In the genomic region with DNA sequence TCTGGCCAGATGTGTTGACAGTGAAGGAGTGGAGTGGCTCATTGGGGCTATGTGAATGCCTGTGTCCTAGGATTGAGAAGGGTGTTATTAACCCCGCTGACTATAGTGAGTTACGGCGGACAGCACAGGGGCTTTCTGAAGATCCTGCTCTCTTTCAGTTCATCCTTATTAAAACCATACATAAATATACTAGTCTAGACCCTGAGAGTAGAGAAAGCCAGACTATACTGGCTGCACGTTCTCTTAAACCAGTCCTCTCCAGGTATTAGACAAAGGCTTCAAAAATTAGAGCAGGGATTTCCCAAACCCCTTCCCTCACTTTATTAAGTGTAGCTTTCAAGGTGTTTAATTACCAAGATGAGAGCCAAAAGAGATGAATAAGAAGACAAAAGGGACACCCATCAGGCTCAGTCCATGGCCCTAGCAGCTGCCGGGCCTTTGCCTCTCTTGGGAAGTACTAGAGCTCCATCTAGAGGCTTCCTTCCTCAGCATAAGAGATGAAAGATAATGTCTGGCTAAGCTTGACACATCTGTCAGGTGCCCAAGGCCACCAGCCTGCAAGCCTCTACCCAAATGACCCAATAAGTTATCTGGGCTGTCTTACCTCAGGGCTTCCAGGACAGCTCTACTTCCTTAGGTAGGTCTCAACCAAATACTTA, we compare ENCODE assay signal across 8 mouse cellular contexts. TPM values are rescaled to one million over a fixed set of nuclear protein-coding genes. Genes with fewer than 3 reads are reported as not detected.
DNase-seq lines count a peak whose midpoint lies in the region; ATAC-seq and TF ChIP-seq lines count a peak whose summit lies in the region.

No protein-coding gene starts in this region.

- peaks cover 4% of the 10 kb centered on the region; the same call in 1 of the 2 replicates for H3K4me1 ChIP-seq in forebrain, embryonic 12.5 days
- H3K4me1 ChIP-seq in intestine, postnatal 0 days (replicated peaks; ENCODE audit: control insufficient read depth, insufficient read depth, low read length) = no peaks in the 10 kb centered on the region
- H3K4me1 ChIP-seq in midbrain, embryonic 13.5 days (replicated peaks) = no peaks in the 10 kb centered on the region

- DNase-seq in cerebellum, postnatal 10 days = peak; percentile 73 to 85
- no peak for DNase-seq in cerebellum, adult 11-12 months
- peak; percentile 48 for DNase-seq in adrenal gland, adult 2 months
- DNase-seq in left cerebral cortex, postnatal 14 days (ENCODE audit: low spot score in 2 of 2) = peak; percentile 53 to 72
- peak; percentile 17 for DNase-seq in telencephalon, adult 2 months (ENCODE audit: low read depth, low spot score)

- H3K4me3 ChIP-seq in forebrain, embryonic 12.5 days (replicated peaks) = no peak overlapping the region
- no peak overlapping the region for H3K4me3 ChIP-seq in intestine, postnatal 0 days (ENCODE audit: low read depth, low read length)
- no peak overlapping the region for H3K4me3 ChIP-seq in midbrain, embryonic 13.5 days (replicated peaks)

- H3K4me2 ChIP-seq in forebrain, embryonic 12.5 days = no peak overlapping the region
- no peak overlapping the region for H3K4me2 ChIP-seq in intestine, postnatal 0 days (replicated peaks; ENCODE audit: low read depth)
- no peak overlapping the region for H3K4me2 ChIP-seq in midbrain, embryonic 13.5 days (replicated peaks)

- WGBS in forebrain, embryonic 12.5 days = 53% methylated on average over 5 of the region's 5 CpGs
- WGBS in intestine, postnatal 0 days = 66% methylated on average over 5 of the region's 5 CpGs
- WGBS in midbrain, embryonic 13.5 days = 61% methylated on average over 5 of the region's 5 CpGs

- no peaks in the 10 kb centered on the region for H3K9me3 ChIP-seq in forebrain, embryonic 12.5 days
- no peaks in the 10 kb centered on the region for H3K9me3 ChIP-seq in intestine, postnatal 0 days (ENCODE audit: control insufficient read depth)
- H3K9me3 ChIP-seq in midbrain, embryonic 13.5 days = no peaks in the 10 kb centered on the region

- peak; percentile 89 for TF ChIP-seq CTCF in intestine, postnatal 0 days (IDR thresholded peaks at IDR 0.05; ENCODE audit: low read depth)

- intact Hi-C loops in left cerebral cortex, postnatal 14 days (cut with DNase I) = loop anchor here (1.0 to 10.0 kb wide), 2 partner anchors 83 to 207 kb away; no protein-coding TSS in a partner anchor

- no peak overlapping the region for H3K9ac ChIP-seq in forebrain, embryonic 12.5 days
- no peak overlapping the region for H3K9ac ChIP-seq in intestine, postnatal 0 days (ENCODE audit: low read depth, low read length)
- no peak overlapping the region for H3K9ac ChIP-seq in midbrain, embryonic 13.5 days (replicated peaks)

- 0 out of 2 replicates have a peak, but pooled peaks cover 2% of the 10 kb centered on the region for H3K27me3 ChIP-seq in forebrain, embryonic 12.5 days
- no peaks in the 10 kb centered on the region for H3K27me3 ChIP-seq in intestine, postnatal 0 days (replicated peaks; ENCODE audit: control insufficient read depth, insufficient read depth, low read length)
- H3K27me3 ChIP-seq in midbrain, embryonic 13.5 days = no peaks in the 10 kb centered on the region

- ATAC-seq in forebrain, embryonic 12.5 days (ENCODE audit: low FRiP score) = peak; percentile 68; the same call in 1 of the 2 replicates
- ATAC-seq in intestine, postnatal 0 days = no peak
- peak; percentile 85 for ATAC-seq in midbrain, embryonic 13.5 days

- no peaks in the 10 kb centered on the region for H3K36me3 ChIP-seq in forebrain, embryonic 12.5 days (replicated peaks)
- H3K36me3 ChIP-seq in intestine, postnatal 0 days (ENCODE audit: control insufficient read depth, insufficient read depth) = no peaks in the 10 kb centered on the region
- H3K36me3 ChIP-seq in midbrain, embryonic 13.5 days = no peaks in the 10 kb centered on the region

- no peak overlapping the region for H3K27ac ChIP-seq in forebrain, embryonic 12.5 days
- no peak overlapping the region for H3K27ac ChIP-seq in intestine, postnatal 0 days (ENCODE audit: low read depth, low read length)
- no peak overlapping the region for H3K27ac ChIP-seq in midbrain, embryonic 13.5 days

RNA-seq across cellular contexts. Expression of a gene that starts 42.0 kb away (rescaled TPM):
- total RNA-seq in adrenal gland, adult 2 months (2021) = 10 to 100 TPM; 40.9 to 41.5 TPM
- 1.0 and 1.5 TPM in 2 replicates for polyA plus RNA-seq in adrenal gland, adult 2 months (2012; rRNA removed)
- 70.1 and 71.3 TPM in 2 replicates for polyA plus RNA-seq in forebrain, embryonic 12.5 days (2016; fragmentation: Nextera tagmentation; extraction: Ambion mirVana)
- 17.7 and 19.6 TPM in 2 replicates for polyA plus RNA-seq in intestine, postnatal 0 days (2015; fragmentation: Nextera tagmentation; extraction: Ambion mirVana)
- 10 to 100 TPM; 62.3 to 62.9 TPM for total RNA-seq in left cerebral cortex, postnatal 14 days (2021)
- polyA plus RNA-seq in midbrain, embryonic 13.5 days (2015; fragmentation: Nextera tagmentation; extraction: Ambion mirVana) = 49.5 and 53.1 TPM in 2 replicates

RNA-seq across cellular contexts. Expression of a gene that starts 57.0 kb away (rescaled TPM):
- 10 to 100 TPM in 1 of 2 experiments, 1 to 10 TPM in 1; 9.1 to 13.6 TPM for total RNA-seq in adrenal gland, adult 2 months (2021)
- 19.9 and 30.1 TPM in 2 replicates for polyA plus RNA-seq in adrenal gland, adult 2 months (2012; rRNA removed)
- polyA plus RNA-seq in forebrain, embryonic 12.5 days (2016; fragmentation: Nextera tagmentation; extraction: Ambion mirVana) = 106 and 133 TPM in 2 replicates
- polyA plus RNA-seq in intestine, postnatal 0 days (2015; fragmentation: Nextera tagmentation; extraction: Ambion mirVana) = 3.2 and 3.5 TPM in 2 replicates
- total RNA-seq in left cerebral cortex, postnatal 14 days (2021) = 1 to 10 TPM; 2.5 to 3.2 TPM
- 83.3 and 117 TPM in 2 replicates for polyA plus RNA-seq in midbrain, embryonic 13.5 days (2015; fragmentation: Nextera tagmentation; extraction: Ambion mirVana)
